Mouse (Mus musculus) bone marrow, adult 2 months (tissue): ENCODE results near the gene Dennd6a.

Experiments
- CTCF ChIP-seq: fragments of 200-500 bp; IDR thresholded peaks from 2 replicates; pipeline ENCODE4 v1.5.1; 2011; ENCODE audit warnings: low read length, control low read depth; ENCODE audit not compliant: control insufficient read depth, insufficient read depth
- POLR2A ChIP-seq: fragments of 200-500 bp; IDR thresholded peaks from 2 replicates; pipeline ENCODE4 v1.6.1; 2011; ENCODE audit warnings: low read depth, mild to moderate bottlenecking, control low read depth, low read length, borderline replicate concordance; ENCODE audit not compliant: control insufficient read depth

GRCm38 (mm10) chr14:26587116-26587515 lies 13.5 kb downstream of the Dennd6a start:
- TF ChIP-seq CTCF = no peak
- TF ChIP-seq POLR2A = no peak
